Comparison of ENCODE assay signal across 21 mouse cellular contexts in the genomic region with DNA sequence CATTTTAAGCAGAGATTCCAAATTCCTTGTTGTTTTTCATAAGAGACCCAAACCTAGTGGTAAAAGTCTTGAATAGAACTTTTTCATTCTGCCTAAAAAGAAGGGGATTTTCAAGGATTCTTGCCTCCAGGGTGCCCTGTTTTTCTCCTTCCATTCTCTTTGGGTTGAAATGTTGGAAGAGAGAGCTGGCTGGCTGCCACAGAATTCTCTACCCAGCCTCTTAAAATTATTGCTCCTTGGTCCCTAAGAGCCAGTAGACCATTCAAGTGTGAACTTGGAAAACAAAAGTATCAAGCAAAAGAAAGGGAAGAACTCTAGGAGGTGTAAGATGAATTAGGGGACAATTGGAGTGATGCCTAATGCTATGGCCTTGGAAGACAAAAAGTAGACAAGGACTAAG.
DNase-seq lines count a peak whose midpoint lies in the region; ATAC-seq and TF ChIP-seq lines count a peak whose summit lies in the region.
"Had no signal": no experiment of that assay in that cellular context is flagged by ENCODE, and none has a peak within 500 bp of the region (broad histone marks: within the 10 kb centered on the region; RNA-seq: fewer than 3 reads in every experiment).

No protein-coding gene starts in this region.

- H3K9ac ChIP-seq in kidney, embryonic 16.5 days (replicated peaks; ENCODE audit: low read length), result no peak overlapping the region
- H3K9ac ChIP-seq: heart, embryonic 12.5 days; liver, embryonic 13.5 days; lung, embryonic 15.5 days had no signal

- peak; percentile 12 to 28 for DNase-seq in cerebellum, postnatal 10 days
- DNase-seq in cerebellum, adult 11-12 months, result no peak
- DNase-seq in kidney, adult 2 months, result peak; percentile 65
- DNase-seq in brain, embryonic 14.5 days (ENCODE audit: low read depth), result peak; percentile 23
- peak; percentile 46 for DNase-seq in kidney, postnatal 14 days
- no peak for DNase-seq in spleen, postnatal 10 days (ENCODE audit: low spot score in 2 of 2)
- DNase-seq: adrenal gland, adult 8-10 months; gastrocnemius, postnatal 25 days; heart, adult 18-20 months; heart, postnatal 10 days; liver, embryonic 13.5 days; lung, postnatal 36 days; midbrain, embryonic 14.5 days; thymus, postnatal 14 days had no signal

- no peaks in the 10 kb centered on the region for H3K27me3 ChIP-seq in kidney, adult 2 months (replicated peaks; ENCODE audit: control insufficient read depth, insufficient read depth, low read length)
- H3K27me3 ChIP-seq in kidney, embryonic 16.5 days (ENCODE audit: insufficient read depth, low read length), result no peaks in the 10 kb centered on the region
- H3K27me3 ChIP-seq: heart, embryonic 12.5 days; liver, embryonic 13.5 days; lung, embryonic 15.5 days; megakaryocyte, embryonic 14.5 days had no signal

- H3K4me3 ChIP-seq in kidney, adult 2 months (ENCODE audit: insufficient read depth, low read depth, low read length), result no peak overlapping the region
- no peak overlapping the region for H3K4me3 ChIP-seq in kidney, embryonic 16.5 days (ENCODE audit: low read length)
- H3K4me3 ChIP-seq: heart, embryonic 12.5 days; liver, embryonic 13.5 days; lung, embryonic 15.5 days; megakaryocyte, embryonic 14.5 days had no signal

- H3K9me3 ChIP-seq in kidney, embryonic 16.5 days (ENCODE audit: low read length), result no peaks in the 10 kb centered on the region
- H3K9me3 ChIP-seq: heart, embryonic 12.5 days; liver, embryonic 13.5 days; lung, embryonic 15.5 days; megakaryocyte, embryonic 14.5 days had no signal

- TF ChIP-seq POLR2A in kidney, adult 2 months (IDR thresholded peaks at IDR 0.05; ENCODE audit: low read depth, low read length), result no peak
- TF ChIP-seq POLR2A in brain, embryonic 14.5 days (IDR thresholded peaks at IDR 0.05; ENCODE audit: borderline replicate concordance, extremely low read depth, insufficient read depth, insufficient read length, poor library complexity, severe bottlenecking), result no peak

- H3K27ac ChIP-seq in kidney, adult 2 months (ENCODE audit: insufficient read depth, low read depth, low read length), result no peak overlapping the region
- H3K27ac ChIP-seq in kidney, embryonic 16.5 days (ENCODE audit: low read length), result no peak overlapping the region
- H3K27ac ChIP-seq: hindbrain, postnatal 0 days; liver, embryonic 13.5 days; lung, embryonic 15.5 days had no signal

- TF ChIP-seq CTCF in kidney, adult 2 months (conservative IDR thresholded peaks at IDR 0.05; ENCODE audit: insufficient read depth, insufficient read length, low read depth, low read length), result no peak
- TF ChIP-seq CTCF in brain, embryonic 14.5 days (IDR thresholded peaks at IDR 0.05; ENCODE audit: borderline replicate concordance, extremely low read depth, insufficient read depth, insufficient read length), result no peak

- no peak for ATAC-seq in kidney, embryonic 16.5 days (ENCODE audit: low FRiP score, low TSS enrichment)
- no peak for ATAC-seq in CD4-positive, CD25-positive, alpha-beta regulatory T cell, adult 4 months
- ATAC-seq: hindbrain, postnatal 0 days; intestine, embryonic 16.5 days had no signal

- no peaks in the 10 kb centered on the region for H3K4me1 ChIP-seq in kidney, adult 2 months (ENCODE audit: control insufficient read depth, insufficient read depth, low read length)
- no peaks in the 10 kb centered on the region for H3K4me1 ChIP-seq in kidney, embryonic 16.5 days (ENCODE audit: insufficient read depth, low read length)
- H3K4me1 ChIP-seq: heart, embryonic 12.5 days; liver, embryonic 13.5 days; lung, embryonic 15.5 days; megakaryocyte, embryonic 14.5 days had no signal

- H3K36me3 ChIP-seq in kidney, adult 2 months (ENCODE audit: control insufficient read depth, insufficient read depth, low read length), result no peaks in the 10 kb centered on the region
- H3K36me3 ChIP-seq in kidney, embryonic 16.5 days (ENCODE audit: insufficient read depth, low read length), result no peaks in the 10 kb centered on the region
- H3K36me3 ChIP-seq: heart, embryonic 12.5 days; liver, embryonic 13.5 days; lung, embryonic 15.5 days had no signal

- H3K4me2 ChIP-seq in kidney, embryonic 16.5 days (replicated peaks; ENCODE audit: low read depth, low read length), result no peak overlapping the region
- H3K4me2 ChIP-seq: heart, embryonic 12.5 days; liver, embryonic 13.5 days; lung, embryonic 15.5 days had no signal

Comparison
In these comparisons a context has a peak if more than half of its experiments do, and no peak if none do; other contexts are left out.
1. DNase-seq: peak in cerebellum, postnatal 10 days (2 of 2), kidney, adult 2 months (single experiment), brain, embryonic 14.5 days (single experiment) and kidney, postnatal 14 days (single experiment); none in cerebellum, adult 11-12 months (single experiment) and spleen, postnatal 10 days (0 of 2).